Mouse (Mus musculus) CH12.LX (cell line): ENCODE measurements around the gene Srsf5. TPM values are rescaled to one million over a fixed set of nuclear protein-coding genes. Genes with fewer than 3 reads are reported as not detected.

Experiments used
- DNase-seq: peaks from one replicate; pipeline ENCODE4 v3.0.0-alpha.2; 2013; ENCODE audit errors: extremely low read depth
- H3K27ac ChIP-seq: 2 replicates; pipeline ENCODE4 v1.5.1; 2012; ENCODE audit warnings: low read depth, mild to moderate bottlenecking, control low read depth, moderate library complexity; ENCODE audit not compliant: insufficient read depth
- H3K27me3 ChIP-seq: replicated peaks from 2 replicates; pipeline ENCODE3; 2012; ENCODE audit warnings: inconsistent platforms
- H3K36me3 ChIP-seq, 2 experiments: replicated peaks in 1 of 2; 2 replicates each; pipeline versions ENCODE3 to v1.6.1; 2012; ENCODE audit warnings: inconsistent platforms in 1 of 2, low read length in 1 of 2, mild to moderate bottlenecking in 1 of 2, mixed read lengths in 1 of 2, moderate library complexity in 1 of 2; ENCODE audit not compliant: control insufficient read depth in 1 of 2, insufficient read depth in 1 of 2
- H3K4me1 ChIP-seq, 2 experiments: 2 replicates each; pipeline ENCODE4 v1.6.1; 2012; ENCODE audit warnings: inconsistent platforms in 1 of 2, moderate library complexity in 1 of 2; ENCODE audit not compliant: insufficient read depth in 2 of 2, control insufficient read depth in 1 of 2
- H3K4me2 ChIP-seq: 2 replicates; pipeline ENCODE4 v1.6.1; 2012; ENCODE audit warnings: low read depth, mild to moderate bottlenecking, control low read depth; ENCODE audit not compliant: poor library complexity, insufficient read depth, severe bottlenecking
- H3K4me3 ChIP-seq, 3 experiments: fragments of 150-350 bp in 1 of 3; sonication (generic) in 1 of 3; replicated peaks in 1 of 3; 2 replicates each; pipeline versions ENCODE3 to v1.5.1; 2011 to 2012; ENCODE audit warnings: low read depth in 2 of 3, low read length in 2 of 3, mild to moderate bottlenecking in 2 of 3, moderate library complexity in 2 of 3, control low read depth in 1 of 3, improper control_type of control experiment in 1 of 3, inconsistent platforms in 1 of 3, mixed read lengths in 1 of 3; ENCODE audit not compliant: poor library complexity in 1 of 3
- H3K79me2 ChIP-seq: replicated peaks from 2 replicates; pipeline ENCODE4 v1.6.1; 2012; ENCODE audit warnings: mild to moderate bottlenecking, moderate library complexity; ENCODE audit not compliant: control insufficient read depth, poor library complexity, insufficient read depth, severe bottlenecking; ENCODE audit errors: extremely low read depth
- H3K9ac ChIP-seq: 2 replicates; pipeline ENCODE4 v1.6.1; 2012; ENCODE audit warnings: low read depth, mild to moderate bottlenecking, control low read depth, moderate library complexity; ENCODE audit not compliant: insufficient read depth
- H3K9me3 ChIP-seq: replicated peaks from 2 replicates; pipeline ENCODE3; 2012; ENCODE audit warnings: low read length, inconsistent platforms, mixed read lengths
- BHLHE40 ChIP-seq: IDR thresholded peaks from 2 replicates; pipeline ENCODE4 v1.6.1; 2011; ENCODE audit warnings: mild to moderate bottlenecking, low read depth, low read length, improper control_type of control experiment
- CHD1 ChIP-seq: IDR thresholded peaks from 2 replicates; pipeline ENCODE4 v1.6.1; 2012; ENCODE audit warnings: low read depth, low read length, improper control_type of control experiment, inconsistent platforms
- CHD2 ChIP-seq: IDR thresholded peaks from 2 replicates; pipeline ENCODE4 v1.6.1; 2011; ENCODE audit warnings: low read length, improper control_type of control experiment
- CTCF ChIP-seq, 2 experiments: IDR thresholded peaks in 1 of 2; conservative IDR thresholded peaks in 1 of 2; 2 replicates each; pipeline ENCODE4 v1.5.1; 2011 to 2012; ENCODE audit warnings: low read depth in 2 of 2, low read length in 2 of 2, improper control_type of control experiment in 1 of 2, inconsistent platforms in 1 of 2, mild to moderate bottlenecking in 1 of 2, moderate library complexity in 1 of 2
- E2F4 ChIP-seq: IDR thresholded peaks from 2 replicates; pipeline ENCODE4 v1.6.1; 2011; ENCODE audit warnings: low read depth, low read length, improper control_type of control experiment; ENCODE audit not compliant: insufficient replicate concordance
- EP300 ChIP-seq: IDR thresholded peaks from 2 replicates; pipeline ENCODE4 v1.6.1; 2011; ENCODE audit warnings: low read length, improper control_type of control experiment
- GABPA ChIP-seq: IDR thresholded peaks from 2 replicates; pipeline ENCODE4 v1.6.1; 2012; ENCODE audit warnings: low read depth, low read length, improper control_type of control experiment, inconsistent platforms; ENCODE audit not compliant: insufficient replicate concordance
- HCFC1 ChIP-seq: IDR thresholded peaks from 2 replicates; pipeline ENCODE4 v1.6.1; 2012; ENCODE audit warnings: low read depth, mild to moderate bottlenecking, inconsistent platforms, low read length, improper control_type of control experiment
- JUN ChIP-seq: IDR thresholded peaks from 2 replicates; pipeline ENCODE4 v1.6.1; 2011; ENCODE audit warnings: low read depth, mild to moderate bottlenecking, low read length, improper control_type of control experiment, moderate library complexity; ENCODE audit not compliant: insufficient read depth
- MAZ ChIP-seq: IDR thresholded peaks from 2 replicates; pipeline ENCODE4 v1.6.1; 2012; ENCODE audit warnings: low read depth, mild to moderate bottlenecking, inconsistent platforms, low read length, improper control_type of control experiment, moderate library complexity
- MYC ChIP-seq: IDR thresholded peaks from 2 replicates; pipeline ENCODE4 v1.6.1; 2011; ENCODE audit warnings: low read depth, mild to moderate bottlenecking, improper control_type of control experiment, low read length
- NELFE ChIP-seq: IDR thresholded peaks from 2 replicates; pipeline ENCODE4 v1.6.1; 2011; ENCODE audit warnings: low read depth, low read length, improper control_type of control experiment
- NRF1 ChIP-seq: IDR thresholded peaks from 2 replicates; pipeline ENCODE4 v1.6.1; 2014; ENCODE audit warnings: low read depth, mild to moderate bottlenecking, inconsistent platforms, low read length, improper control_type of control experiment, moderate library complexity
- RAD21 ChIP-seq: IDR thresholded peaks from 2 replicates; pipeline ENCODE4 v1.6.1; 2011; ENCODE audit warnings: low read depth, mild to moderate bottlenecking, low read length, improper control_type of control experiment, moderate library complexity
- RCOR1 ChIP-seq: conservative IDR thresholded peaks from 2 replicates; pipeline ENCODE4 v1.6.1; 2012; ENCODE audit warnings: low read depth, mild to moderate bottlenecking, inconsistent platforms, low read length, improper control_type of control experiment
- SIN3A ChIP-seq: IDR thresholded peaks from 2 replicates; pipeline ENCODE4 v1.6.1; 2012; ENCODE audit warnings: low read length, improper control_type of control experiment, inconsistent platforms
- SMC3 ChIP-seq: IDR thresholded peaks from 2 replicates; pipeline ENCODE4 v1.6.1; 2011; ENCODE audit warnings: low read depth, low read length, improper control_type of control experiment
- TCF12 ChIP-seq: IDR thresholded peaks from 2 replicates; pipeline ENCODE4 v1.6.1; 2014; ENCODE audit warnings: low read depth, mild to moderate bottlenecking, inconsistent platforms, low read length, improper control_type of control experiment
- UBTF ChIP-seq: IDR thresholded peaks from 2 replicates; pipeline ENCODE4 v1.6.1; 2012; ENCODE audit warnings: low read depth, mild to moderate bottlenecking, inconsistent platforms, low read length, improper control_type of control experiment, moderate library complexity
- USF1 ChIP-seq: IDR thresholded peaks from 2 replicates; pipeline ENCODE4 v1.6.1; 2014; ENCODE audit warnings: low read depth, mild to moderate bottlenecking, inconsistent platforms, low read length, improper control_type of control experiment
- ZC3H11A ChIP-seq: IDR thresholded peaks from 2 replicates; pipeline ENCODE4 v1.6.1; 2012; ENCODE audit warnings: low read depth, mild to moderate bottlenecking, inconsistent platforms, low read length, improper control_type of control experiment
- ZKSCAN1 ChIP-seq: IDR thresholded peaks from 2 replicates; pipeline ENCODE4 v1.6.1; 2012; ENCODE audit warnings: low read depth, inconsistent platforms, low read length, improper control_type of control experiment, borderline replicate concordance
- ZMIZ1 ChIP-seq: IDR thresholded peaks from 2 replicates; pipeline ENCODE4 v1.6.1; 2012; ENCODE audit warnings: low read depth, mild to moderate bottlenecking, inconsistent platforms, low read length, improper control_type of control experiment
- ZNF384 ChIP-seq: IDR thresholded peaks from 2 replicates; pipeline ENCODE4 v1.6.1; 2012; ENCODE audit warnings: low read depth, low read length, improper control_type of control experiment, inconsistent platforms
- dilution Hi-C: fragments of 300-500 bp; cut with MboI; formaldehyde crosslinking; loops from 2 replicates; pipeline ENCODE4 v1.14.3; 2020; ENCODE audit warnings: low sequenced_read_pairs; ENCODE audit not compliant: extremely low pct_unique_long_range_greater_than_20kb, extremely low pct_ligation_motif_present
- in situ Hi-C: fragments of 300-500 bp; cut with MboI; formaldehyde crosslinking; loops from 3 replicates; pipeline ENCODE4 v1.14.3; 2019; ENCODE audit warnings: low sequenced_read_pairs, low pct_ligation_motif_present, low pct_unique_long_range_greater_than_20kb, mixed read lengths
- polyA plus RNA-seq: library from polyadenylated mRNA; unstranded; fragments of >175 nt; gene quantifications from 2 replicates; pipeline ENCODE4 v1.2.1, GENCODE M21; 2012; ENCODE audit warnings: low read depth; ENCODE audit not compliant: insufficient read length
- total RNA-seq, 2 experiments: library from RNA; depleted of rRNA; stranded (reverse); fragments of 300-350 nt in 1 of 2; fragments of >200 nt in 1 of 2; gene quantifications; 2 replicates each; pipeline ENCODE4 v1.2.3; 2012 to 2014

Srsf5 gene
- total and polyA plus RNA-seq, 3 experiments: 260 to 549 (median 459) TPM

- Histone ChIP-seq H3K36me3 (no peaks in the 10 kb centered on the region), H3K27me3 (peaks cover 2% of the 10 kb centered on the region), H3K4me2 (no peak overlapping the region; the same call in 1 of the 2 replicates), H3K79me2 (no peaks in the 10 kb centered on the region), H3K4me3 (no peak overlapping the region), H3K4me1 (peaks cover 8 to 57% of the 10 kb centered on the region in 2 experiments), H3K9me3 (peaks cover 9% of the 10 kb centered on the region), H3K9ac (no peak overlapping the region), H3K27ac (no peak overlapping the region)
- in situ Hi-C loops: loop anchor here (25.0 kb wide), 1 partner anchor 420 kb away; the partner anchor contains the start of gene Adam4
- no peak for DNase-seq
- dilution Hi-C loops: no loop called here
- TF ChIP-seq BHLHE40 (no peak), ZNF384 (no peak), GABPA (no peak), TCF12 (no peak), UBTF (no peak), CHD1 (no peak), CTCF (conservative IDR thresholded peaks at IDR 0.05 in 1 of 2, IDR thresholded peaks at IDR 0.05 in 1 of 2; ENCODE audit: low read depth in 2 of 2, low read length in 2 of 2) (peak in 1 of 2 experiments; percentile 46; a peak in 2 of 4 replicates), NELFE (no peak), SIN3A (no peak), MAZ (no peak), RCOR1 (no peak), JUN (no peak), MYC (no peak), RAD21 (peak; percentile 46), HCFC1 (no peak), ZC3H11A (no peak), ZKSCAN1 (no peak)
Observed at GRCm38 (mm10) chr12:80992540-80993122, 47.3 kb downstream of the Srsf5 start.

GRCm38 (mm10) chr12:80993773-80994172, 48.5 kb downstream of the Srsf5 start:
- no peaks in the 10 kb centered on the region for H3K79me2 ChIP-seq
- in situ Hi-C loops (loop anchor here (25.0 kb wide), 1 partner anchor 419 kb away; the partner anchor contains the start of gene Adam4), dilution Hi-C loops (no loop called here)
- no peak overlapping the region for H3K27ac ChIP-seq
- no peak overlapping the region for H3K9ac ChIP-seq
- DNase-seq: peak; percentile 53
- H3K27me3 ChIP-seq: peaks cover 2% of the 10 kb centered on the region
- H3K36me3 ChIP-seq: no peaks in the 10 kb centered on the region
- H3K9me3 ChIP-seq: peaks cover 9% of the 10 kb centered on the region
- no peak overlapping the region for H3K4me2 ChIP-seq
- no peak overlapping the region for H3K4me3 ChIP-seq
- H3K4me1 ChIP-seq: peaks cover 13 to 68% of the 10 kb centered on the region in 2 experiments
- no peak for TF ChIP-seq HCFC1
- no peak for TF ChIP-seq SMC3
- TF ChIP-seq E2F4: no peak
- no peak for TF ChIP-seq NRF1
- TF ChIP-seq USF1: no peak
- no peak for TF ChIP-seq NELFE
- no peak for TF ChIP-seq MYC
- TF ChIP-seq TCF12: peak; percentile 40; the same call in 1 of the 2 replicates
- no peak for TF ChIP-seq SIN3A
- TF ChIP-seq ZNF384: no peak
- TF ChIP-seq BHLHE40: no peak
- TF ChIP-seq EP300: peak; percentile 40; the same call in 1 of the 2 replicates
- TF ChIP-seq MAZ: no peak
- TF ChIP-seq CHD2: no peak
- no peak for TF ChIP-seq ZKSCAN1
- TF ChIP-seq ZMIZ1: no peak
